Mouse (Mus musculus) kidney, embryonic 14.5 days (tissue): Measurements from ENCODE around the gene Gm1113. TPM values are rescaled to one million over a fixed set of nuclear protein-coding genes. Genes with fewer than 3 reads are reported as not detected.

Experiments used
- ATAC-seq: fragments of 200-750 bp; cut with Nextera tagmentation; 2 replicates; pipeline ENCODE4 v1.8.0; 2017; ENCODE audit warnings: moderate number of reproducible peaks, mild to moderate bottlenecking, moderate TSS enrichment, moderate library complexity; ENCODE audit not compliant: low FRiP score, low TSS enrichment
- H3K27ac ChIP-seq: fragments of 300-500 bp; sonication (generic); 2 replicates; pipeline ENCODE4 v1.5.1; 2014; ENCODE audit warnings: low read depth, mild to moderate bottlenecking, low read length, moderate library complexity, mixed read lengths
- H3K27me3 ChIP-seq: fragments of 300-500 bp; sonication (generic); 2 replicates; pipeline ENCODE4 v1.6.1; 2014; ENCODE audit warnings: mild to moderate bottlenecking, low read length; ENCODE audit not compliant: control insufficient read depth, insufficient read depth
- H3K36me3 ChIP-seq: fragments of 300-500 bp; sonication (generic); 2 replicates; pipeline ENCODE4 v1.6.1; 2014; ENCODE audit warnings: low read length, mixed read lengths; ENCODE audit not compliant: control insufficient read depth, insufficient read depth
- H3K4me1 ChIP-seq: fragments of 300-500 bp; sonication (generic); 2 replicates; pipeline ENCODE4 v1.6.1; 2014; ENCODE audit warnings: low read length, mixed read lengths; ENCODE audit not compliant: control insufficient read depth, insufficient read depth
- H3K4me2 ChIP-seq: fragments of 300-500 bp; sonication (generic); replicated peaks from 2 replicates; pipeline ENCODE4 v1.6.1; 2014; ENCODE audit warnings: low read depth, mild to moderate bottlenecking, low read length
- H3K4me3 ChIP-seq: fragments of 300-500 bp; sonication (generic); 2 replicates; pipeline ENCODE4 v1.5.1; 2014; ENCODE audit warnings: mild to moderate bottlenecking, low read length
- H3K9ac ChIP-seq: fragments of 300-500 bp; sonication (generic); 2 replicates; pipeline ENCODE4 v1.6.1; 2014; ENCODE audit warnings: low read depth, mild to moderate bottlenecking, low read length, moderate library complexity
- H3K9me3 ChIP-seq: fragments of 300-500 bp; sonication (generic); 2 replicates; pipeline ENCODE4 v1.6.1; 2016; ENCODE audit warnings: low read length; ENCODE audit not compliant: control insufficient read depth
- WGBS: fragments of 180-500 bp; shearing (Covaris S2); extraction: QIAGEN DNeasy Blood & Tissue Kit; methylation state at CpG from one replicate; pipeline ENCODE4 v1.1.7; 2014; 5-methylcytosine and 5-hydroxymethylcytosine counted together
- polyA plus RNA-seq: library from polyadenylated mRNA; unstranded; fragments of >200 nt; fragmentation: Nextera tagmentation; extraction: Ambion mirVana; gene quantifications from 2 replicates; pipeline ENCODE4 v1.2.1, GENCODE M21; 2014

The Gm1113 gene
- polyA plus RNA-seq, 1 experiment from 2014 or later: not detected

DNA sequence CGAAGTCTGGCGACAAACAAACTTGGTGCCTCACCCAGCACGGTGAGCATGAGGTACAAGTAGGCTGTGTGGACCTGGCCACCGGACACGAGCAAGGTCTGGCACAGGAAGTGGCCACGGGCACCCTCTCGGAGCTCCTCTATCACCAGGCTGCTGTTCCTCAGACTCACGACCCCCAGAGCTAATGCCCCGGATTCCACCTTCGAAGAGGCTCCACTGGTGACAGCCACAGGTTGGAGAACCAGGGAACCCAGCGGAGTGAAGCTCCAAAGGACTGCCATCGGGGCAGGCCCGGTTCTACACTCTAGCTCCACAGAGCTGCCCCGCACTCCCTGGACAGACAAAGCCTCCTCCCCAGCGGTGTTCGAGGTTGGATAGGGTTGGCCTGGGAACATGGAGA lies 1.4 kb downstream of the Gm1113 start:
- Histone ChIP-seq H3K4me2 (no peak overlapping the region), H3K9me3 (no peaks in the 10 kb centered on the region), H3K9ac (no peak overlapping the region), H3K4me3 (no peak overlapping the region), H3K4me1 (no peaks in the 10 kb centered on the region), H3K27me3 (no peaks in the 10 kb centered on the region), H3K36me3 (no peaks in the 10 kb centered on the region), H3K27ac (no peak overlapping the region)
- no peak for ATAC-seq
- 93% methylated on average over 16 of the region's 16 CpGs for WGBS

DNA sequence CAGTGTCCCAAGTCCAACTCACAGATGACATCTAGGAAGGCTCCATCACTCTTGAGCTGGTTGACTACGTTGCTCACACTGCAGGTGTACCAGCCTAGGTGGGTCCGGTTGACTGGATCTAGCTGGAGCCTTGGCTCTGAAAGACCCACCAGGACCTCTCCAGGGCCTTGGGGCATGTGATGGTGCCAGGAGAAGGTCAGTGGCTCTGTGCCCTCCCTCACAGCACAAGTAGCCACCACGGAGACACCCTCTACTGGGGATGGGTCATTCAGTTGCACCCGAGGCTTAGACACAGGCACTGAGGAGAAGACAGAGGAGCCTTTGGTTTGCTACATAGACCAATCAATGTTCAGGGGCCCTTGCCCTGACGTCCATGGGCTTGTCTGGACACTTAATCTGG lies 1.9 kb downstream of the Gm1113 start:
- no peaks in the 10 kb centered on the region for H3K36me3 ChIP-seq
- no peak overlapping the region for H3K4me2 ChIP-seq
- WGBS: 80% methylated on average over 5 of the region's 5 CpGs
- H3K9me3 ChIP-seq: no peaks in the 10 kb centered on the region
- no peak overlapping the region for H3K27ac ChIP-seq
- H3K4me3 ChIP-seq: no peak overlapping the region
- no peak for ATAC-seq
- no peaks in the 10 kb centered on the region for H3K4me1 ChIP-seq
- H3K9ac ChIP-seq: no peak overlapping the region
- H3K27me3 ChIP-seq: no peaks in the 10 kb centered on the region

- Histone ChIP-seq H3K9me3 (no peaks in the 10 kb centered on the region), H3K4me2 (no peak overlapping the region), H3K36me3 (no peaks in the 10 kb centered on the region), H3K4me3 (no peak overlapping the region), H3K27ac (no peak overlapping the region), H3K4me1 (no peaks in the 10 kb centered on the region), H3K27me3 (no peaks in the 10 kb centered on the region), H3K9ac (no peak overlapping the region)
- no peak for ATAC-seq
- 79% methylated on average over 4 of the region's 4 CpGs for WGBS
Measured at GRCm38 (mm10) chr9:35513900-35514299, 4.2 kb downstream of the Gm1113 start.

GRCm38 (mm10) chr9:35508234-35508633 lies 9.8 kb downstream of the Gm1113 start:
- Histone ChIP-seq H3K9ac (no peak overlapping the region), H3K27ac (no peak overlapping the region), H3K4me1 (no peaks in the 10 kb centered on the region), H3K36me3 (peaks cover 4% of the 10 kb centered on the region; the same call in 1 of the 2 replicates), H3K4me3 (no peak overlapping the region), H3K4me2 (no peak overlapping the region), H3K9me3 (no peaks in the 10 kb centered on the region), H3K27me3 (no peaks in the 10 kb centered on the region)
- no peak for ATAC-seq
- 47% methylated on average over 8 of the region's 8 CpGs for WGBS

- H3K9me3 ChIP-seq: no peaks in the 10 kb centered on the region
- no peaks in the 10 kb centered on the region for H3K4me1 ChIP-seq
- no peak overlapping the region for H3K27ac ChIP-seq
- H3K27me3 ChIP-seq: no peaks in the 10 kb centered on the region
- H3K4me3 ChIP-seq: no peak overlapping the region
- H3K36me3 ChIP-seq: peaks cover 19% of the 10 kb centered on the region; the same call in 1 of the 2 replicates
- no peak overlapping the region for H3K9ac ChIP-seq
- no peak for ATAC-seq
- WGBS: 89% methylated on average over 10 of the region's 10 CpGs
- H3K4me2 ChIP-seq: no peak overlapping the region
Measured at GRCm38 (mm10) chr9:35502361-35503000, 15.6 kb downstream of the Gm1113 start.

GRCm38 (mm10) chr9:35499946-35500345 lies 18.1 kb downstream of the Gm1113 start:
- H3K9ac ChIP-seq: no peak overlapping the region
- H3K4me1 ChIP-seq: no peaks in the 10 kb centered on the region
- no peaks in the 10 kb centered on the region for H3K27me3 ChIP-seq
- no peak for ATAC-seq
- no peak overlapping the region for H3K4me2 ChIP-seq
- no peaks in the 10 kb centered on the region for H3K9me3 ChIP-seq
- H3K27ac ChIP-seq: no peak overlapping the region
- H3K4me3 ChIP-seq: no peak overlapping the region
- 85% methylated on average over 6 of the region's 6 CpGs for WGBS
- peaks cover 22% of the 10 kb centered on the region; the same call in 1 of the 2 replicates for H3K36me3 ChIP-seq

- Histone ChIP-seq H3K9me3 (no peaks in the 10 kb centered on the region), H3K27ac (no peak overlapping the region), H3K4me2 (no peak overlapping the region), H3K4me1 (no peaks in the 10 kb centered on the region), H3K36me3 (peaks cover 14% of the 10 kb centered on the region; the same call in 1 of the 2 replicates), H3K4me3 (no peak overlapping the region), H3K27me3 (no peaks in the 10 kb centered on the region), H3K9ac (no peak overlapping the region)
- 54% methylated on average over 3 of the region's 3 CpGs for WGBS
- no peak for ATAC-seq
Measured at GRCm38 (mm10) chr9:35495471-35495870, 22.6 kb downstream of the Gm1113 start.

- Histone ChIP-seq H3K4me1 (no peaks in the 10 kb centered on the region), H3K27me3 (no peaks in the 10 kb centered on the region), H3K4me2 (no peak overlapping the region), H3K4me3 (no peak overlapping the region), H3K9ac (no peak overlapping the region), H3K27ac (no peak overlapping the region), H3K36me3 (peaks cover 14% of the 10 kb centered on the region; the same call in 1 of the 2 replicates), H3K9me3 (no peaks in the 10 kb centered on the region)
- WGBS: 13% methylated on average over 4 of the region's 4 CpGs
- peak; percentile 76; the same call in 1 of the 2 replicates for ATAC-seq
Measured at GRCm38 (mm10) chr9:35494937-35495336, 23.1 kb downstream of the Gm1113 start.

- WGBS: 35% methylated on average over 4 of the region's 4 CpGs
- ATAC-seq: no peak
- no peaks in the 10 kb centered on the region for H3K9me3 ChIP-seq
- no peak overlapping the region for H3K9ac ChIP-seq
- no peaks in the 10 kb centered on the region for H3K4me1 ChIP-seq
- no peak overlapping the region for H3K27ac ChIP-seq
- H3K4me3 ChIP-seq: no peak overlapping the region
- peaks cover 21% of the 10 kb centered on the region; the same call in 1 of the 2 replicates for H3K36me3 ChIP-seq
- no peak overlapping the region for H3K4me2 ChIP-seq
- H3K27me3 ChIP-seq: no peaks in the 10 kb centered on the region
Measured at GRCm38 (mm10) chr9:35493733-35494092, 24.4 kb downstream of the Gm1113 start.
